Mouse (Mus musculus): ENCODE results near the gene Wnt7a. TPM values are rescaled to one million over a fixed set of nuclear protein-coding genes. Genes with fewer than 3 reads are reported as not detected.

Wnt7a gene
- total RNA-seq, 2 experiments from 2014 or later, result not detected

DNA sequence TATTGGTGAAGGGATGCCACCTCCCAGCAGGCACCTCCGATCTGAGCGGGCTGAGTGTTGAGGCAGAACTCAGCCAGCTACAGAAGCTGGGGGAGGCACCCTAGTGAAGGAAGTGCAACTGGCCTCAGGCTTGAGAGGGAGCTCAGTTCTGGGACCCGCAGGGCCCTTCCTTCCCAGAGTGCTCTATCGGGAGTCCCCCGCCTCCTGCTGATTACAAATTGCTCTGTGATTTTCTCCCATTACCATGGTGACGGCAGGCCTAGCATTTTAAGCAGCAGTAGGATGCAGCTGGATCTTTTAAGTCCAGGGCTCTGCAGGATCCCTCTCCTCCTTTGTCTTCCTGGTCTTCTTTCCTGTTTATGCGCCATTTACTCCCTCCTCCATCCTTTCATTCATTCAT lies 63.4 kb downstream of the Wnt7a start:
- no peak for DNase-seq (ENCODE audit: low spot score)
- intact Hi-C loops (cut with DNase I), result no loop called here

DNA sequence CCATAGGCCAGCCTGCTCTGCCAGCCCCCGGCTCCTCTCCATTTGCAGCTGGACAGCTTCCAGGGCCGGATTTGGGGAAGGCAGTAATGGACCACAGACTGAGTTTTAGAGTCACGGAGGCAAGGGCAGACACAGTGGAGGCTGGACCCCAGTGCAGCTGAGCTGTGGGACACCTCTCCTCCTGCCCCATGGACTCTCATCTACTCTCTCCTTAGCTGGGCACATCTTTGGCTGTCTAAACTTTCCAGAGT lies 64.3 kb downstream of the Wnt7a start:
- no peak for DNase-seq (ENCODE audit: low spot score)
- intact Hi-C loops (cut with DNase I), result no loop called here

DNA sequence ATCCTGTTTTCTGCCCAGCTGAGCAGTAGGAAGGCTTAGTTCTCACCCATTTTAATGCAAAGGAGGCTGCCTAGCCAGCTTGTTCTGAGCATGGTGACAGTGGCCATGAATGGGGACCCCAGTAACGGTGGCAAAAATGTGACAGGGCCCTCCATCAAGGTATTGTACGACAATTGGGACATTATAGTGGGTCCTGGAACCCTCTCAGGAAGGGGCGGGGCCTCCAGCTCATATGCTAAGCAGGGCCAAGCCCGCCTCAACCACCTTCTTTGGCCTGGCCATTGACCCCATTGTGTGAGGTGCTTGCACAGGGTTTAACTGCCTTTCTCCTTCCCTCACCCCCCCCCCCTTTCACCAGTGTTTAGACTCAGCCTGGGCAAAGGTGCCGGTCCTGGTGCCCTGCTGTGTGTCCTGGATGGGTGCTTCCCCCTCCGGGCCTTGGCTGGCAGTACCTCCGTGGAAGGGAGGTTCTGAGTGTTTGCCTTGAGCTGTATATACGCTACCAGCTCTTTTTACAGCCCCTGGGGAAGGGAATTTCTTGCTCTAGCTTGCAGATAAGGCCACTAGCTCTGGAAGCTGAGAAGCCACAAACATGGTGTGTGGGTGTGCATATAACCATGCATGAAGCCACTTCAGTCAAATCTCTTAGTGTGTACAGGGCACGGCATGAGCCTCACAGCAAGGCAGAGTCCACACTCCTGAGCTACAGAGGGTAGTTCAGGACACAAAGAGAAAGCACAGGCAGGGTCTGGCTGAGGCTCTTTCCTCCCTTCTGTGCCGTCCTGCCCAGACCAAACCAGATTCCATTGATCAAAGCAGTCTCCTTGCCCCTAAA lies 64.9 kb downstream of the Wnt7a start:
- no peak for DNase-seq (ENCODE audit: low spot score)
- intact Hi-C loops (cut with DNase I), result no loop called here

DNA sequence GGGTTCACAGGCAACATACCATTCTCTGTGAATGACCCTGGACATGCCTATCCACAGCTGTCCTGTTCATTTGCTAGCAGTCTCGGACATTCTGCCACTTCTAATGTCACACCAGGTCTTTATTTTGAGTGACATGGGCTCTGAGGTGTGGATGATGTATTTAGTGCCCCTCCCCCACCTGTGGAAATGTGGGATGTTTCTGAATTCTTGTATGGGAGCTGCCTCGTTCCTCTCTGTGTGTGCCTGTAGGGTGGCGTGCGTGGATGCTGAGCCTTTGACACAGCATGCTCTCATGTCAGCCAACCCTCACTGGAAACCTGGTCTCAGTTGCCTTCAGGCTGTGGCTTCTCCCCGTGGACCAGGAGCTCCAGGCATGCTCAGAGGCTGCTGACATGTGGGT lies 66.1 kb downstream of the Wnt7a start:
- DNase-seq (ENCODE audit: low spot score), result no peak
- intact Hi-C loops (cut with DNase I), result no loop called here

DNA sequence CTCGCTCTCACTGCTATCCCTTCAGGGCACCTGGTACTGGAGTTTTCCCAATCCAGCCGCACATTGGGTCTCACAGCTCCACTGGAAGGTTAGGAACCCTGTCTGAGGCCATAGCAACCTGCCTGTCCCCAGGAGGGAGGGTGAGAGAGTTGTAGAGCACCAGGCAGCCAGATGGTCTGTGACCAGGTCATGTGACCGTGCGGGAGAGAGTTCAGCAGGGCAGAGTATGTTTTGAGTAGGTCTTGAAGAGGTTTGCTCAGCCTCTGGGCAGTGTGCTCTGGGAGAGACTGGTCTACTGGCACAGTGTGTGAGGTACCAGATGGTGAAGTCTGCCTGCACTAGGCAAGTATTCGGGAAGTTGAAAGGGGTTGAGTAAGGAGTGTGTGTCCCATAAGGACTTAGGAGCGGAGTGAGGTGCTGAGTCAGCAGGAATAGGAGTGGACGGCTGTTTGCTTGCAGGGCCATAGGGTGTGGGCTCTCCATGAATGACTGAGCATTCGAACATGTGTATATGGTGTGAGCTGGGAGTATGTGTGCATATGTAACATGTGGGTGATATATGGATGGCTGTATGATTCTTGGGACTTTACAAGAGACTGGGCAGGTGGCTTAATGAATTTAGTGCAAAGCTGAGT lies 71.4 kb downstream of the Wnt7a start:
- intact Hi-C loops (cut with DNase I), result no loop called here
- no peak for DNase-seq (ENCODE audit: low spot score)

DNA sequence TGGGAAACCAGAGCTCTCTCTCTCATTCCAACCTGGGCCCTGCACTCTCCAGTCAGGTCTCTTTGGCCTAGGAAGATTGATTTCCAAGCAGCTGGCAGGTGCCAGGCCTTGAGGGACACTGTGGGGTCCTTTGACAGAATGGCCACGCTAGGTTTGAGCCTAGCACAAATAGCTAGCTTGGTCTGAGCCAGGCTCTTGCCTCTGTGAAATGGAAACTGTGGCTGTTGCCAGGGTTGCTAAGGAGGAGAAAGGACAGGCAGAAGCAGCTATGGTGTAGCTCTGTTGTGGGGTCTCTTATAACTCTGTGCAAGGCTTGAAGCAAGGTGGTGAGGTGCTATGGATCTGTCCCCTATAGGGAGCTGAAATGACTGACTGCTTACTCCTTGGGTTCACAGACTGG lies 75.7 kb downstream of the Wnt7a start:
- intact Hi-C loops (cut with DNase I), result no loop called here
- DNase-seq (ENCODE audit: low spot score), result no peak

DNA sequence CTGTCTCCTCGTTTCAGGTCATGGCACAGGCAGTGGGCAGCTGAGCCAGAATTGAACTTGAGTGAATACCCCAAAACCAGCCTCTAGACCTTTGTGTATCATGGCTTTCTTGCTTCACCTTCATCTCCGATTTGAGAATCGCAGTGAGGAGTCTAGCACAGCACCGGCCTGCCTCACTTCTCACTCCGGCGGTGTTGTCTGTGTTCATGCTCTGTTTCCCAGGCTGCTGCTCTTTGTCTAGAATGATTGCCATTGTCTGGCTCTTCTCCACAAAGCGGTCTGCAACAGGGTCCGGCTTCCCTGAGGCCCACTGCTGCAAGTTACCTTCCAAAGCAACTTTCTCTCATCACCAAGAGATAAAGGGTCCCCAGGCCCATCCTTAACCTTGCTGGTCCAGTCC lies 79.3 kb downstream of the Wnt7a start:
- intact Hi-C loops (cut with DNase I), result no loop called here
- no peak for DNase-seq (ENCODE audit: low spot score)

DNA sequence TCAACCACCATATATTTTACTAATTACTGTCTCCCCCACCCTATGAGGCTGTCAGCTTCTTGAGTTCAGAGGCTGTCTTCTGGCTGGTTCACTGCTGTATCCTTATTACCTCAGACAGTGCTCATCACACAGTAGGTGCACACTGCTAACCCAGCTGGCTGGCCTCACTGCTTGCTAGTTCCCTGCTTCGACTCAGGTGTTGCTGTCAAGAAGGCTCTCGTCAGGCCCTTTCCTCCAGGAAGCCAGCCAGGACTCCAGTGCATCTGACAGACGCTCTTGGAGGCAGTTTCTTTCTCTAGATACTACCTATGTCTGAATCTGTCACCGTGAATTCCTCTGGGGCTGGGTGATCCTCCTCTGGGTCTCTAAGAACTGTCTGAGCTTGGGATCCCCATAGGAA lies 85.6 kb downstream of the Wnt7a start:
- DNase-seq (ENCODE audit: low spot score), result no peak
- intact Hi-C loops (cut with DNase I), result no loop called here

DNA sequence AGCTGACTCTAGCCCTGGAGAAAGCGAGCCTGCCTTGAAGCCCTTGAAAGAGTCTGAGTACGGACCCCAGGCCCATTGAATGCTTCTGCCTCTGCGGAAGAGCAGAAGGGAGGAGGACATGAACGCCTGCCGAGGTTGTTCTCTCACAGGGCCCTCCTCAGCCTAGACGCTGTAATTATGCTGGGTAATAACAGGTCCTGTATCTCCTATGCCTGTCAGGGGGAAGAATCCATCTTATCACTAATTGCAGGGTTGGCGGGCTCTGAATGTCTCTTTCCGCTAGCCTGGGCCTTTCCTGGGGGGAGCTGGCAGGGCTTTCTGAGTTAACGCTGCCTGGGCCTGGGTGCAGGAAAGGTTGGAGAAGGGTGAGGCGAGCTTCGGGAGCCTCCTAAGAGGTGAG lies 86.4 kb downstream of the Wnt7a start:
- DNase-seq (ENCODE audit: low spot score), result no peak
- intact Hi-C loops (cut with DNase I), result no loop called here

DNA sequence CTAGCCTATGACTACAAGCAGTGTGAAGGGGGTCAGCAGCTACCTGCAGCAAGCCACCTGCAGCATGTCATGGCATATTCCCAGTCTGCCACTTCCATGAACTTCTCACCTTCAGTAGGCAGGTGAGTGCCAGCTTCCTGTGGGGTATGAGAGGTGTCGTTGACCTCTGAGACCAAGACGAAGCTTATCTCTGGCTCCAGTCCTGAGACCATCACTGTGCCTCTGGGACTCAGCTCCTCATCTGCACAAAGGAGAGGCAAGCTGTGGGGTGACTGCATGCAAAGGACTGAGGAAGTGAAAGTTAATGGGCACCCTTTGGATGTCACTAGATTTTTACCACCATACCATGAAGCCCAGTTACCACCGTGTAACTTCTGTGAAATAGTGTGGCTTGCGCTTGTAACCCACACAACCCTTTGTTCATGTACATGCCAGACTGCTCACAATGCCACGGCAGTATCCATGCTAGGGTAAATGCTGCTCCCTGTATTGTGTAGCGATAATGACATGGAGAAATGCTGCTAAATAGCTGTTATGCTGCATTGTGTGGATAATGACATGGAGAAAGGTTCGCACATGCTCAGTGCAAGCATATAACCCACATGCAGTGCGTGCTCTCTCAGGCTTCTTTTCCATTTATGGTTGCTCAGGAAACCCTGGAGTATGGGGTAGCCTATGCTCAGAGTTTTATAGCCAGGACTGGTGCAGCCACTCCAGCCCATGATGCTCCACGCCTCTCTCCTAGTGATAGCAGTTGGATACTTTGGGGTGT lies 89.0 kb downstream of the Wnt7a start:
- intact Hi-C loops (cut with DNase I), result no loop called here

More for the DNA sequence above, 89.0 kb downstream of the Wnt7a start:
- DNase-seq (ENCODE audit: low spot score), result no peak

Other genes with a start within 250 kb of the Wnt7a start
- gene Fbln2, start 198.9 kb downstream of the Wnt7a start, total RNA-seq (2021), result 10 to 100 TPM; 71.8 to 76.3 TPM
- gene Chchd4, start 62.2 kb upstream of the Wnt7a start, total RNA-seq (2021), result 10 to 100 TPM; 15.3 to 15.7 TPM
- gene Tmem43, start 62.3 kb upstream of the Wnt7a start, total RNA-seq (2021), result 10 to 100 TPM; 23.5 to 26.0 TPM
- 10 to 100 TPM in 1 of 2 experiments, 1 to 10 TPM in 1; 8.4 to 10.1 TPM for gene Xpc, start 104.5 kb upstream of the Wnt7a start, total RNA-seq (2021)
- 10 to 100 TPM; 57.9 to 64.0 TPM for gene Lsm3, start 104.6 kb upstream of the Wnt7a start, total RNA-seq (2021)